Mouse (Mus musculus): ENCODE data around the gene Rbm34.

- TF ChIP-seq EP300 (IDR thresholded peaks at IDR 0.05; ENCODE audit: insufficient read depth, low read depth, low read length) (no peak), CTCF (IDR thresholded peaks at IDR 0.05; ENCODE audit: low read depth, low read length) (no peak), POLR2A (IDR thresholded peaks at IDR 0.05; ENCODE audit: insufficient read depth, low read length) (no peak)
These were observed 1.8 kb upstream of the Rbm34 start for GRCm38 (mm10) chr8:126972649-126973048.

Data from ES-Bruce4 (cell line).